Mouse (Mus musculus) heart, embryonic 16.5 days (tissue): ENCODE results near the gene Gadd45gip1. TPM values are rescaled to one million over a fixed set of nuclear protein-coding genes. Genes with fewer than 3 reads are reported as not detected.

ENCODE experiments used
- ATAC-seq: fragments of 200-750 bp; cut with Nextera tagmentation; replicated peaks from 2 replicates; pipeline ENCODE4 v1.8.0; 2017; ENCODE audit warnings: moderate number of reproducible peaks; ENCODE audit not compliant: insufficient read depth, low FRiP score; ENCODE audit errors: extremely low read depth
- H3K27ac ChIP-seq: fragments of 300-500 bp; sonication (generic); 2 replicates; pipeline ENCODE4 v1.5.1; 2014; ENCODE audit warnings: mild to moderate bottlenecking, low read length, control low read depth, moderate library complexity
- H3K27me3 ChIP-seq: fragments of 300-500 bp; sonication (generic); 2 replicates; pipeline ENCODE4 v1.6.1; 2014; ENCODE audit warnings: low read length, mixed read lengths; ENCODE audit not compliant: control insufficient read depth, insufficient read depth
- H3K36me3 ChIP-seq: fragments of 300-500 bp; sonication (generic); 2 replicates; pipeline ENCODE4 v1.6.1; 2014; ENCODE audit not compliant: control insufficient read depth, insufficient read depth
- H3K4me1 ChIP-seq: fragments of 300-500 bp; sonication (generic); 2 replicates; pipeline ENCODE4 v1.6.1; 2014; ENCODE audit warnings: low read length, mixed read lengths; ENCODE audit not compliant: control insufficient read depth, insufficient read depth
- H3K4me2 ChIP-seq: fragments of 300-500 bp; sonication (generic); 2 replicates; pipeline ENCODE4 v1.6.1; 2014; ENCODE audit warnings: low read depth, mild to moderate bottlenecking, control low read depth, low read length
- H3K4me3 ChIP-seq: fragments of 300-500 bp; sonication (generic); 2 replicates; pipeline ENCODE4 v1.5.1; 2014; ENCODE audit warnings: mild to moderate bottlenecking, control low read depth, low read length
- H3K9ac ChIP-seq: fragments of 300-500 bp; sonication (generic); 2 replicates; pipeline ENCODE4 v1.6.1; 2014; ENCODE audit warnings: low read length, control low read depth
- H3K9me3 ChIP-seq: fragments of 300-500 bp; sonication (generic); replicated peaks from 2 replicates; pipeline ENCODE4 v1.6.1; 2016; ENCODE audit warnings: low read length; ENCODE audit not compliant: control insufficient read depth
- WGBS: fragments of 180-500 bp; shearing (Covaris S2); extraction: QIAGEN DNeasy Blood & Tissue Kit; methylation state at CpG from one replicate; pipeline ENCODE4 v1.1.7; 2014; 5-methylcytosine and 5-hydroxymethylcytosine counted together
- polyA plus RNA-seq: library from polyadenylated mRNA; unstranded; fragments of >200 nt; fragmentation: Nextera tagmentation; extraction: Ambion mirVana; gene quantifications from 2 replicates; pipeline ENCODE4 v1.2.1, GENCODE M21; 2015

Gene Gadd45gip1
- polyA plus RNA-seq, 1 experiment from 2014 or later, result 48.3 TPM

DNA sequence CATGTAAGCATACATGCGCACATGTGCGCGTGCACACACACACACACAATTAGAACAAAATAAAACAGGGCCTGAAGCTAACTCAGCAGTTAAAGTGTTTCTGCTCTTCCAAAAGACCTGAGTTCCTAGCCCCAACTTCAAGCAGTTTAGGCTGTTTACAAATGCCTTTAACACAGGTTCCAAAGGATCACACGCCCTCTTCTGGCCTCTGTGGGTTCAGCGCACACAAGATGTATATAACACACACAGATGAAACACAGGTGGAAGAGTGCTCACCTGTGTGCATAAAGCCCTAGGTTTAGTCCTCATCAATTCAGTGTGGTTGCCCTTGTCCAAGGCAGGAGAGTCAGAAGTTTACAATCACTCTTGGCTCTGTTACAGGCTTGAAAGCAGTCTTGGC lies 25.3 kb upstream of the Gadd45gip1 start:
- no peak overlapping the region for H3K4me3 ChIP-seq
- H3K9me3 ChIP-seq, result peaks cover 3% of the 10 kb centered on the region; the same call in 1 of the 2 replicates
- peaks cover 4% of the 10 kb centered on the region; the same call in 1 of the 2 replicates for H3K27me3 ChIP-seq
- H3K9ac ChIP-seq, result no peak overlapping the region
- 0 out of 2 replicates have a peak, but pooled peaks cover under 1% of the 10 kb centered on the region for H3K4me1 ChIP-seq
- ATAC-seq, result no peak
- H3K4me2 ChIP-seq, result no peak overlapping the region
- no peak overlapping the region for H3K27ac ChIP-seq
- 93% methylated on average over 5 of the region's 5 CpGs for WGBS
- no peaks in the 10 kb centered on the region for H3K36me3 ChIP-seq

DNA sequence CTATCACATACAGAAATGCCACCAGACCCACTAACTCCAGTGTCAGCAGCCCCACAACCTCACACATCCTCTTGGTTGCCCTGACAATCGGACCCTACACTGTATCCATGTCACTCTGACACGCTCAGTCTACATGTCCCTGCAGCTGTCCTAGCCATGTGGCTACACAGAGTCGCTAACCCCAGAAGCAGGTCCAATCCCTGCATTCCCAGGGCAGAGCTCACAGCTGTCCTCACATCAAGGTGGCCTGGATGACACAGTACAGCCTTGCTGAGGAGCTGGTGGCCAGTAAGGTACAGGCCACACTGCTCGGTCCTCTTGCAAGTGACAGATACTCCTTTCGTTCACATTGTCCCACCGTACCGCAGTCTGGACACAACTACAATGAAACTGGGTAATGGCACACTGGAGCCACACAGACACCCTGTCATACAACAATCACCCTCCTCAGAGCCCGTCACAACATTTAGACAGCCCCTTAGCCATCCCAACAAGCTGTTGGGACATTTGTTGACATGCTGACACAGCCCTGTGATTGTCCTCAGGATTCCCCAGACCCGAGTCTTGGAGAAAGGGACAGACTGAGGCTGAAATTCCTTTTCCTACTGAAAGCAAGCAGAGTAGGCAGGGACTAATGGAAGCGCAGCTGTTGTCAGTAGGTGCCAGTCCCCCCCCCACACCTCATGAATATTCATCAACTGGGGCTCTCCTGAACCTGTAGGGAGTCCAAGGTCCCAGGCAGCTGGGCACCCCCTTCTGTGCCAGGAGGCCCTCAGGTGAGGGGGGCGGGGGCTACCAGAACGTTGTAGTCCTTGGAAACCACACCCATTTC lies 22.0 kb upstream of the Gadd45gip1 start:
- H3K9me3 ChIP-seq, result peaks cover 3% of the 10 kb centered on the region; the same call in 1 of the 2 replicates
- H3K4me2 ChIP-seq, result no peak overlapping the region
- no peak for ATAC-seq
- H3K36me3 ChIP-seq, result no peaks in the 10 kb centered on the region
- peaks cover 6% of the 10 kb centered on the region; the same call in 1 of the 2 replicates for H3K27me3 ChIP-seq
- no peak overlapping the region for H3K27ac ChIP-seq
- no peak overlapping the region for H3K9ac ChIP-seq
- H3K4me1 ChIP-seq, result peaks cover 6% of the 10 kb centered on the region
- WGBS, result 61% methylated on average over 12 of the region's 12 CpGs
- H3K4me3 ChIP-seq, result no peak overlapping the region

DNA sequence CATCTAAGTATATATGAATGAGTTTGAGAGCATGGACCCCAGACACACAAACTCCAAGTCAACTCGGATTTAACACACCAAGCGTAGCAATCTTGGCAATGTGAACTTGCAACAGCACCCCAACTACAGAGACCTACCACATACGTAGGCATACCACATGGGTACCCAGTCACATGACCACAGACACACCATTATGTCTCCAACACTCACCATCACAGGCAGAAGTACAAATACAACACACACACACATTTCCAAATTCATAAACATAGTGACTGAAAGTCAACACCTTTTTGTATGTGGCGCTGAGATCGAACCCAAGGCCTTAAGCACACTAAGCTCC lies 21.4 kb upstream of the Gadd45gip1 start:
- ATAC-seq, result no peak
- peaks cover 6% of the 10 kb centered on the region; the same call in 1 of the 2 replicates for H3K27me3 ChIP-seq
- no peak overlapping the region for H3K27ac ChIP-seq
- no peak overlapping the region for H3K4me3 ChIP-seq
- H3K9ac ChIP-seq, result no peak overlapping the region
- WGBS, result 83% methylated on average over 5 of the region's 5 CpGs
- no peak overlapping the region for H3K4me2 ChIP-seq
- H3K9me3 ChIP-seq, result peaks cover 3% of the 10 kb centered on the region; the same call in 1 of the 2 replicates
- H3K36me3 ChIP-seq, result no peaks in the 10 kb centered on the region
- H3K4me1 ChIP-seq, result peaks cover 12% of the 10 kb centered on the region

DNA sequence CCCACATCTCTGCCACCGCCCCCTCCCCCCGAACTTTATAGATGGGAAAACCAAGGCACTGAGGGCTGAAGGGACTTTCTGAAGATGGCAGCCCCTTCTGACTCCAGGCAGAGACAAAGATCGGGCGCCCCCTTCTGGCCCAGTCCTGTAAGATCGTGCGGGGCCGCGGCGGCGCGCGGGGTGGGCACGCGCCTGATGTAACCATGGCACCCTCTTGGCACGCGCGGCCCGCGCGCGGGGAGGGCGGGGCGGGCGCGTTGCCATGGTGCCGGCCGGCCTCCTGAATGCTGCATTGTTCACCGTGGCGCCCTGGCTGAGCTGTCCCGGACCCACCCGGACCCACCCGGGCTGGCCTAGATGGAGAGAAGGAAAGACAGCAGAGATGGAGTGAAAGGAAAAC lies 20.4 kb upstream of the Gadd45gip1 start:
- Histone ChIP-seq H3K9me3 (peaks cover 3% of the 10 kb centered on the region; the same call in 1 of the 2 replicates), H3K27me3 (peaks cover 6% of the 10 kb centered on the region; the same call in 1 of the 2 replicates), H3K4me1 (peaks cover 16% of the 10 kb centered on the region), H3K4me3 (peak overlapping the region; percentile 44), H3K36me3 (no peaks in the 10 kb centered on the region), H3K27ac (no peak overlapping the region), H3K4me2 (peak overlapping the region; percentile 67), H3K9ac (peak overlapping the region; percentile 23; the same call in 1 of the 2 replicates)
- peak; percentile 57 for ATAC-seq
- 1% methylated on average over 32 of the region's 32 CpGs for WGBS

DNA sequence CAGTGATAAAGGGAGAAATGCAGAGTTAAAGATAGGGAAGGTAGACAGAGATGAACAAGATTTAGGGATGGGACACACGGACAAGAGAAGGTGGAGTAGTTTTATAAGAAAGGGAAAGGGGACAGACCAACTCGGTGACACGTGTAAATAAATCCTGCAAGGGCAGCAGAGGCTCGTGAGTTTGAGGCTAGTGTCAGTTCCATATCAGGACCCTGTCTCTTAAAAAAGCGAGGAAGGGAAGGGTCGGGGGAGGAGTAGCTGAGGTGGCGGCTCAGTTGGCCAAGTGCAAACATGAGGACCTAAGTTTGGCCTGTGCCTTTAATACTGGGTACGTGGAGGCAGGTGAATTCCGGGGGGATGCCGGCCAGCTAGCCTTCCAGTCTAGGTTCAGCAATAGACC lies 20.0 kb upstream of the Gadd45gip1 start:
- peak overlapping the region; percentile 67 for H3K4me2 ChIP-seq
- peaks cover 16% of the 10 kb centered on the region for H3K4me1 ChIP-seq
- no peak for ATAC-seq
- WGBS, result 33% methylated on average over 10 of the region's 10 CpGs
- peak overlapping the region; percentile 44 for H3K4me3 ChIP-seq
- peaks cover 6% of the 10 kb centered on the region; the same call in 1 of the 2 replicates for H3K27me3 ChIP-seq
- H3K9ac ChIP-seq, result peak overlapping the region; percentile 23; the same call in 1 of the 2 replicates
- no peak overlapping the region for H3K27ac ChIP-seq
- no peaks in the 10 kb centered on the region for H3K36me3 ChIP-seq
- no peaks in the 10 kb centered on the region for H3K9me3 ChIP-seq

DNA sequence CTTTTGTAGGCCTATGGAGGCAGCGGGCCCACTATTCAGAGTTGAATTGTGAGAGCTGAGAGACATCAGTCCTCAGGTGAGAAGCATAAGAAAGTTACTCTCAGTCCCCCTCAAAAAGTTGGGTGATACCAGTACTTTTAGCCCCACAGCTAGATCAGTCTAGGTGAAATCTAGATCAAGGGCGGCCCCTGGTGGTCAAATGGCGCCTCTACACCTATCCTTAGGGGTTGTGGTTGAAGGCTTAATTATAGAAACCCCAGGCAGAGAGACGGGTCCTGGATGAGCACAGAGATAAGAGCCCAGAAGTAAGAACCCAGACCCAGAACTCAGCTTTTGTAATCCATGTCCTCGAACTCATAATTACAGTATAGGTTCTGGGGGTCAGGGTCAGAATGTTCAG lies 18.3 kb upstream of the Gadd45gip1 start:
- Histone ChIP-seq H3K9me3 (no peaks in the 10 kb centered on the region), H3K9ac (no peak overlapping the region), H3K4me3 (no peak overlapping the region), H3K27me3 (peaks cover 6% of the 10 kb centered on the region; the same call in 1 of the 2 replicates), H3K27ac (no peak overlapping the region), H3K4me2 (no peak overlapping the region), H3K4me1 (peaks cover 16% of the 10 kb centered on the region), H3K36me3 (no peaks in the 10 kb centered on the region)
- under 1% methylated on average over 5 of the region's 5 CpGs for WGBS
- ATAC-seq, result no peak

DNA sequence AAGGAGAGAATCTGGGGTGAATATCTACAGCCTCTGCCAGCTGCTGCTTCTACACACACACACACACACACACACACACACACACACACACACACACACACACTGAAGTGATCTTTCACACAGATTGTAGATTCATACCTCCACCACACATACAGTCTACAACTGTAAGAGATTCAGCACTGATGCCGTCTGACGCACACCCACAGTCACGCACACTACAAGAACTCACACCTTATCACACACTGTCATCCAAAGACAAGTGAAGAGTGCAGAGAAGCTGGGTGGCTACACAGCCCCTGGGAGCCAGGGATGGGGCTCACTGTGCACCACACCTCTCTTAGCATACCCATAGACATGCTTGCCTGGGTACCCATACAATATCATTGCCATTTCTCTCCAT lies 17.5 kb upstream of the Gadd45gip1 start:
- Histone ChIP-seq H3K27me3 (peaks cover 6% of the 10 kb centered on the region; the same call in 1 of the 2 replicates), H3K36me3 (no peaks in the 10 kb centered on the region), H3K4me2 (no peak overlapping the region), H3K27ac (no peak overlapping the region), H3K9ac (no peak overlapping the region), H3K9me3 (no peaks in the 10 kb centered on the region), H3K4me1 (peaks cover 16% of the 10 kb centered on the region), H3K4me3 (no peak overlapping the region)
- WGBS, result 54% methylated on average over 3 of the region's 3 CpGs
- ATAC-seq, result no peak

DNA sequence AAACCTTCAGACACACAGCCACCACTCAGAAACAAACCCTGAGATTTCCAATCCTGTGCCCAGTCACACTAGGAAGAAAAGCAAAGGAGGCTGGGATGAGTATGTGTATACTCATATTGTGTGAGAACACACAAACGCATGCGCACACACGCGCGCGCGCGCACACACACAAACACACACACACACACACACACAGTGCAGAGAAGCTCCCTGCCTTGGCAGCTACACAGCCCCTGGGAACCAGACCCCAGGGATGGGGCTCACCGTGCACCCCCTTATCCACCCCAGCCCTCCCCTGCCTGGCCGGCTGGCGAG lies 17.1 kb upstream of the Gadd45gip1 start:
- no peaks in the 10 kb centered on the region for H3K36me3 ChIP-seq
- no peak for ATAC-seq
- no peak overlapping the region for H3K9ac ChIP-seq
- peaks cover 16% of the 10 kb centered on the region for H3K4me1 ChIP-seq
- 79% methylated on average over 11 of the region's 11 CpGs for WGBS
- H3K4me3 ChIP-seq, result no peak overlapping the region
- peaks cover 6% of the 10 kb centered on the region; the same call in 1 of the 2 replicates for H3K27me3 ChIP-seq
- H3K9me3 ChIP-seq, result no peaks in the 10 kb centered on the region
- H3K27ac ChIP-seq, result no peak overlapping the region
- H3K4me2 ChIP-seq, result no peak overlapping the region
